Mouse (Mus musculus): ENCODE measurements around the gene Smim9. TPM values are rescaled to one million over a fixed set of nuclear protein-coding genes. Genes with fewer than 3 reads are reported as not detected.
"Not testable (repeated sequence)": the region's sequence is repeated elsewhere in the genome, so short reads cannot be mapped to it uniquely, and the experiment has no call there.

Gene Smim9
- polyA plus RNA-seq (2015; fragmentation: Nextera tagmentation; extraction: Ambion mirVana): not detected in 2 replicates

GRCm38 (mm10) chrX:75163670-75164069, at the start of gene Smim9:
TSS of gene Smim9 (minus strand) at chrX:75163770.
- Histone ChIP-seq H3K4me1 (no peaks in the 10 kb centered on the region), H3K9ac (no peak within 1 kb of the TSS), H3K4me3 (replicated peaks) (no peak within 1 kb of the TSS), H3K27me3 (replicated peaks) (no peaks in the 10 kb centered on the region), H3K27ac (no peak within 1 kb of the TSS), H3K4me2 (no peak within 1 kb of the TSS), H3K9me3 (no peaks in the 10 kb centered on the region), H3K36me3 (no peaks in the 10 kb centered on the region)
- no peak for ATAC-seq (ENCODE audit: insufficient read depth, low FRiP score, low read depth)
- 64% methylated on average over 1 of the region's 1 CpGs for WGBS

DNA sequence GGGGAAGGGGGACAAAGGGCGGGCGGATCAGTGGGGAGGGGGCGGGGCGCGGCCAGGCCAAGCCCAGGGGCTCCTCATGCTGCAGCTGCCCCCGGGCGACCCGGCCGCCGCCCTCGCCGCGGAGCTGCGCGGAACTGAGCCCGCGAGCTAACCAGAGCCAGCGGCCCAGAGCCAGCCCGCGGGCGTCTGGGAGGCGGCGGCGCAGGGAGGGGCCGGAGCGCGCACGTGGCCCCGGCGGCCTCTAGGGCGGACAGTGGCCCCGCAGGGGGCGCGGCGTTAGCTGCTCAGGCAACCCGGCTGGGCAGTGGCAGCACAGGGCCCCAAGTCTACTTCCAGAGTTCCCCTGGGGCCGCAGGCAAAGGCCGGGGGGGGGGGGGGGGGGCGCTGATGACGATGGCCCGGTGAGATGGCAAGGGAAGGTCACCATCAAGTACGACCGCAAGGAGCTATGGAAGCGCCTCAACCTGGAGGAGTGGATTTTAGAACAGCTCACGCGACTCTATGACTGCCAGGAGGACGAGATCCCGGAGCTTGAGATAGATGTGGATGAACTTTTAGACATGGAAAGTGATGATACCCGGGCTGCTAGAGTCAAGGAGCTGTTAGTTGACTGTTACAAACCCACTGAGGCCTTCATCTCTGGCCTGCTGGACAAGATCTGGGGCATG, 7.9 kb downstream of the Smim9 start:
- no peaks in the 10 kb centered on the region for H3K9me3 ChIP-seq
- H3K9ac ChIP-seq: no peak overlapping the region
- H3K4me2 ChIP-seq: peak overlapping the region; percentile 57
- no peaks in the 10 kb centered on the region for H3K4me1 ChIP-seq
- peak overlapping the region; percentile 37 for H3K4me3 ChIP-seq (replicated peaks)
- H3K36me3 ChIP-seq: no peaks in the 10 kb centered on the region
- WGBS: 15% methylated on average over 35 of the region's 49 CpGs
- ATAC-seq (ENCODE audit: insufficient read depth, low FRiP score, low read depth): peak; percentile 88
- no peaks in the 10 kb centered on the region for H3K27me3 ChIP-seq (replicated peaks)
- H3K27ac ChIP-seq: no peak overlapping the region

DNA sequence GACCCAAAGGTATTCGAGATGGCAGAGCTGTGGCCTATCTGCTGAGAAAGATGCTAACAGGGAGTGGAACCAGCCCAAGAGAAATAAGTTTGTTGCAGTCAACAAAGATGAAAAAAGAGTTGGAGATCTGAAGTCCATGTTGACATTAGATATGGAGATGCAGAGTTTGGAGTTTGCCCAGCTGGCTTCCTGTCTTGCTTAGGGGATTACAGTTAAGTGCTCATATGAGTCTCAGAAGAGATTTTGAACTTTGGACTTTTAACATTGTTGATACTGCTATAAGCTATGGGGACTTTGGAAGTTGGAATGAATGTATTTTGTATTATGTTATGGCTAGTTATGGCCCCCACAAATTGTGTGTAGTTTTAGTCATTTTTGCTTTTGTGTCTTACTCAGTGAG, 11.3 kb downstream of the Smim9 start:
- H3K9me3 ChIP-seq: no peaks in the 10 kb centered on the region
- no peak overlapping the region for H3K4me3 ChIP-seq (replicated peaks)
- no peak for ATAC-seq (ENCODE audit: insufficient read depth, low FRiP score, low read depth)
- no peaks in the 10 kb centered on the region for H3K4me1 ChIP-seq
- 58% methylated on average over 1 of the region's 1 CpGs for WGBS
- no peak overlapping the region for H3K27ac ChIP-seq
- no peaks in the 10 kb centered on the region for H3K27me3 ChIP-seq (replicated peaks)
- no peak overlapping the region for H3K9ac ChIP-seq
- no peak overlapping the region for H3K4me2 ChIP-seq
- H3K36me3 ChIP-seq: no peaks in the 10 kb centered on the region

DNA sequence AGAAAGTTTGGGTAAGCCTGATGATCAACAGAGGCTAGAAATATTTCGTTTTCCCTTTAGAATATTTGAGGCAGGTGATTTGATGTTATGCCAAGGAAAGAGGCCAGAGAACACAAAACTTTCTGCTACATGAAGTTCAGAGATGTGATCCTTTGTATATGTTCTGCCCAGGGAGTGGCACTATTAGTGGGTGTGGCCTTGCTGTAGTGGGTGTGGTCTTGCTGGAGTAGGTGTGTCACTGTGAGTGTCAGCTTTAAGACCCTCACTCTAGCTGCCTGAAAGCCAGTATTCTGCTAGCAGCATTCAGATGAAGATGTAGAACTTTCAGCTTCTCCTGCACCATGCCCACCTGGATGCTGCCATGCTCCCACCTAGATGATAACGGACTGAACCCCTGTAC, 13.3 kb downstream of the Smim9 start:
- ATAC-seq (ENCODE audit: insufficient read depth, low FRiP score, low read depth): no peak
- H3K27me3 ChIP-seq (replicated peaks): no peaks in the 10 kb centered on the region
- no peaks in the 10 kb centered on the region for H3K9me3 ChIP-seq
- no peak overlapping the region for H3K4me2 ChIP-seq
- no peak overlapping the region for H3K4me3 ChIP-seq (replicated peaks)
- no peaks in the 10 kb centered on the region for H3K36me3 ChIP-seq
- no peak overlapping the region for H3K9ac ChIP-seq
- H3K4me1 ChIP-seq: no peaks in the 10 kb centered on the region
- H3K27ac ChIP-seq: no peak overlapping the region
- 74% methylated on average over 2 of the region's 2 CpGs for WGBS

GRCm38 (mm10) chrX:75148414-75148813, 15.2 kb downstream of the Smim9 start:
- Histone ChIP-seq H3K36me3 (no peaks in the 10 kb centered on the region), H3K4me1 (no peaks in the 10 kb centered on the region), H3K9me3 (no peaks in the 10 kb centered on the region), H3K27me3 (replicated peaks) (no peaks in the 10 kb centered on the region), H3K9ac (no peak overlapping the region), H3K4me2 (no peak overlapping the region), H3K4me3 (replicated peaks) (no peak overlapping the region), H3K27ac (no peak overlapping the region)
- ATAC-seq (ENCODE audit: insufficient read depth, low FRiP score, low read depth): no peak
- 60% methylated on average over 4 of the region's 4 CpGs for WGBS

DNA sequence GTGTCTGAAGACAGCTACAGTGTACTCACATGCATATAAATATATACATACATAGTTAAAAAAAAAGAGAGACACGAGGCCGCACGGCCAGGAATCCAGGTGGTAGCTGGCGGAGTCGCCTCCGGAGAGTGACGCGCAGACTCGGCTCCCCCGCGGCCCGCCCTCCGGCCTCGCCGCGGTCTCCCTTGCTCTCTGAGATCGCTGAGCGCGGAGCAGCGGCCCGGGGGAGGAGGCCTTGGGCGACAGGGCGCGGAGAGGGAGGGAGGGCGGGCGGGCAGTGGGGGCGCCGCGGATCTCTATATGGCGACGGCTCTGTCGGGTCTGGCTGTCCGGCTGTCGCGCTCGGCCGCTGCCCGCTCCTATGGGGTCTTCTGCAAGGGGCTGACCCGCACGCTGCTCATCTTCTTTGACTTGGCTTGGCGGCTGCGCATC, 20.4 kb downstream of the Smim9 start:
- not testable (repeated sequence) for H3K9me3 ChIP-seq; H3K36me3 ChIP-seq; H3K27me3 ChIP-seq (replicated peaks); H3K9ac ChIP-seq; H3K27ac ChIP-seq; H3K4me1 ChIP-seq
- peak; percentile 70; the same call in 1 of the 2 replicates for ATAC-seq (ENCODE audit: insufficient read depth, low FRiP score, low read depth)
- Histone ChIP-seq H3K4me2 (peak overlapping the region; percentile 52), H3K4me3 (replicated peaks) (peak overlapping the region; percentile 27)
- 10% methylated on average over 26 of the region's 42 CpGs for WGBS

GRCm38 (mm10) chrX:75138182-75138581, 25.4 kb downstream of the Smim9 start:
- Histone ChIP-seq H3K9ac (no peak overlapping the region), H3K4me1 (no peaks in the 10 kb centered on the region), H3K36me3 (no peaks in the 10 kb centered on the region), H3K4me2 (no peak overlapping the region), H3K27me3 (replicated peaks) (no peaks in the 10 kb centered on the region), H3K9me3 (no peaks in the 10 kb centered on the region), H3K27ac (no peak overlapping the region), H3K4me3 (replicated peaks) (no peak overlapping the region)
- ATAC-seq (ENCODE audit: insufficient read depth, low FRiP score, low read depth): no peak
- 92% methylated on average over 2 of the region's 2 CpGs for WGBS

- Histone ChIP-seq H3K27me3 (replicated peaks) (no peaks in the 10 kb centered on the region), H3K4me1 (no peaks in the 10 kb centered on the region), H3K4me3 (replicated peaks) (no peak overlapping the region), H3K9me3 (no peaks in the 10 kb centered on the region), H3K4me2 (no peak overlapping the region), H3K9ac (no peak overlapping the region), H3K27ac (no peak overlapping the region), H3K36me3 (no peaks in the 10 kb centered on the region)
- 72% methylated on average over 2 of the region's 2 CpGs for WGBS
- ATAC-seq (ENCODE audit: insufficient read depth, low FRiP score, low read depth): peak; percentile 39; the same call in 1 of the 2 replicates
Observed at GRCm38 (mm10) chrX:75137729-75138128, 25.8 kb downstream of the Smim9 start.

GRCm38 (mm10) chrX:75136938-75137337, 26.6 kb downstream of the Smim9 start:
- no peak for ATAC-seq (ENCODE audit: insufficient read depth, low FRiP score, low read depth)
- H3K27me3 ChIP-seq (replicated peaks): no peaks in the 10 kb centered on the region
- H3K9ac ChIP-seq: no peak overlapping the region
- H3K4me2 ChIP-seq: no peak overlapping the region
- H3K27ac ChIP-seq: no peak overlapping the region
- H3K36me3 ChIP-seq: no peaks in the 10 kb centered on the region
- H3K4me1 ChIP-seq: no peaks in the 10 kb centered on the region
- no peaks in the 10 kb centered on the region for H3K9me3 ChIP-seq
- H3K4me3 ChIP-seq (replicated peaks): no peak overlapping the region

GRCm38 (mm10) chrX:75130467-75131160, 33.0 kb downstream of the Smim9 start, which contains the start of gene Mpp1:
TSS of gene Mpp1 (minus strand) at chrX:75131016.
- ATAC-seq (ENCODE audit: insufficient read depth, low FRiP score, low read depth): peak; percentile 98
- 9% methylated on average over 36 of the region's 36 CpGs for WGBS
- no peaks in the 10 kb centered on the region for H3K9me3 ChIP-seq
- H3K4me1 ChIP-seq: no peaks in the 10 kb centered on the region
- no peaks in the 10 kb centered on the region for H3K36me3 ChIP-seq
- peak within 1 kb of the TSS; percentile 48; the same call in 1 of the 2 replicates for H3K9ac ChIP-seq
- H3K27me3 ChIP-seq (replicated peaks): no peaks in the 10 kb centered on the region
- peak within 1 kb of the TSS; percentile 59; the same call in 1 of the 2 replicates for H3K27ac ChIP-seq
- peak within 1 kb of the TSS; percentile 54 for H3K4me3 ChIP-seq (replicated peaks)
- H3K4me2 ChIP-seq: peak within 1 kb of the TSS; percentile 43

DNA sequence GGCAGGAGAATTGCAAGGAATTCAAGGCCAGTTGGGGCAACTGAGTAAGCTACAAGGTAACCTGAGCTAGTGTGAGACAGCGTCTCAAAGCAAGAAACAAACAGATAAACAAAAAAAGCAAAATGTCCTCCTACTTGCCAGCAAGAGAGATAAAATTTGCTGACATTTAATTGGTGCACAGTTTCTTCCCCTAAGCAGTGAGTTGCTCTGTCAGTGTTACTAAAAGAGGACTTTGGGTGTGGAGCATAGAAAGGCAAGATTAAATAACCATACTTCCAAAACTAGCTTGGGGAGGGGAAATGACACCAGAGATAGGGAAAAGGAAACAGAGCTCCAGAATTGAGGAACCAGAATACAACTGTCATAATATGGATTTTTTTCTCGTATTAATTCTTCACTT, 34.1 kb downstream of the Smim9 start:
- WGBS: 62% methylated on average over 2 of the region's 2 CpGs
- no peak overlapping the region for H3K4me3 ChIP-seq (replicated peaks)
- no peak for ATAC-seq (ENCODE audit: insufficient read depth, low FRiP score, low read depth)
- H3K9me3 ChIP-seq: no peaks in the 10 kb centered on the region
- H3K27ac ChIP-seq: no peak overlapping the region
- H3K9ac ChIP-seq: no peak overlapping the region
- H3K4me1 ChIP-seq: no peaks in the 10 kb centered on the region
- no peaks in the 10 kb centered on the region for H3K27me3 ChIP-seq (replicated peaks)
- H3K36me3 ChIP-seq: no peaks in the 10 kb centered on the region
- H3K4me2 ChIP-seq: peak overlapping the region; percentile 43; the same call in 1 of the 2 replicates

GRCm38 (mm10) chrX:75128333-75128980, 35.1 kb downstream of the Smim9 start:
- no peak overlapping the region for H3K9ac ChIP-seq
- H3K4me2 ChIP-seq: peak overlapping the region; percentile 17; the same call in 1 of the 2 replicates
- H3K27me3 ChIP-seq (replicated peaks): no peaks in the 10 kb centered on the region
- H3K4me3 ChIP-seq (replicated peaks): no peak overlapping the region
- no peaks in the 10 kb centered on the region for H3K9me3 ChIP-seq
- ATAC-seq (ENCODE audit: insufficient read depth, low FRiP score, low read depth): peak; percentile 38
- H3K36me3 ChIP-seq: no peaks in the 10 kb centered on the region
- no peak overlapping the region for H3K27ac ChIP-seq
- H3K4me1 ChIP-seq: no peaks in the 10 kb centered on the region

Measured in stomach, embryonic 15.5 days (tissue).